Mouse (Mus musculus): ENCODE data around the gene Nat9. TPM values are rescaled to one million over a fixed set of nuclear protein-coding genes. Genes with fewer than 3 reads are reported as not detected.

Gene Nat9
- 12.4 and 14.7 TPM in 2 replicates for polyA plus RNA-seq (2012; rRNA removed)

DNA sequence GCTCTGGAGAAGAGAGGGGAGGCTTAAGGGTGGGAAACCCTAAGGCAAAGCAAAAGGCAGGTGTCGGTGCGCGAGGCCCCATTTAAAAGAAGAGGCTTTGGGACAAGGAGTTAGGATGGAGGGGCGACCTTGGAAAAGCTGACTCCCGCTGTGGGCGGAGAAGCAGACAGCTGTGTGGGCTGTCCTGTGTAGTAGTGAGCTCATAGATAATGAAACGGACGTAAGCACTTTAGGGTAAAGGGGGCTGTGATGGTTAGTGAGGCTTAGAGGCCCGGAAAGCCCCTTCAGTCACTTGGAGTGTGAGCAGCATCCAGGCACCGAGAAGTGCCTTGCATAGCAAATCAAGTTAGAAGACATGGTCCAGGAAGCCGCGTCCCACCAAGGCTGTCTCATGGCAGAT is at the start of gene Nat9:
Gene Nat9, minus strand, starts transcription at position 167 of the 400 bp plus-strand sequence.

DNA sequence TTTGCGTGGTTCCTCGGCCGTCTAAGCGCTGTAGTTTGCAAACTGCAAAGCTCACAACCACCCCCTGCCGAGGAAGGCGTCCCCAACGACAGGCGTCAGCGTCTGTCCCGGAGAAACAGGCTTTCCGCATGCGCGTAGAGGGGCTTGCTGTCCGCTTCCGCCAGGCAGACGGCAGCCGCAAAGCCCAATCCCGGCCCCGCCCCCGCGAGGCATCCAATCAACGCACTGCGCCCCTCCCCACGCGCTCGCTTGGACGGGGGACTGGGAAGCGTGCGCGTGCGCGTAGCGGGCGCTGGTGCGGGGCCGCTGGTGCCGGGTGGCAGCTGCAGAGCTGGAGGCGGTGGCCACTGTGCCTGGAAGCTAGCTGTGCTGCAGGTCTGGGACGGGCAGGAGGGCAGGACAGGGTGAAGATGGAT is 427 bp downstream of the Nat9 start, which contains the start of gene Tmem104:
Gene Tmem104, plus strand, starts transcription at position 264 of the 416 bp plus-strand sequence.

DNA sequence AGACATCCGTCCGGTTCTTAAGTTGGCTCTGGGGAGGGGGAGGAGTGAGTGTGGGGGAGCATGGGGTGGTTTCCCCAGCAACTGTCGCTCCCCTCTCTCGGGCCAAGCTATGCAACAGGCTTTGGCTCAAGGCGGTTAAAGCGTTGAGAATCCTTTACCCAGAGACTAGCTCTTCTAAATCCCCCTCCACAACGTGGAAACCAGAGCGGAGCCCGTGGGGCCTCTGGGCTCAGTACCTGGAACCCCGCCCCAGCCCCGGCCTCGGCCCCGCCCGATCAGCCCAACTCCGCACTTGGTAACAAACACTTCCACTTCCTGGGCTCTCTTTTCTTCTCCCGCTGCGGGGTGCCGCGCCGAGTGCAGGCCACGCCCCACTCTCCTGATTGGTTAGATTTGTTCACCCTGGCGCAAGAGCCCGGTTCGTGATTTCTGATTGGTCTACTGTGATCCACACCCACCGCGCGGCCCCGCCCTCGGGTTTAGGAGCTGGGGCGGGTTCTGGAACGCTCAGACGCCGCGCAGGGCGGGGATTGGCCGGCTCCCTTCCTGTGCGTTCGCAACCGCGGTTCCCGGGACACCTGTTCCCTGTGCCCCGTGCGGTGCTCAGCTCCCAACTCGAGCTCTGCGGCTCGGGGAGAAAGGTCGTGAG is 24.7 kb downstream of the Nat9 start, which contains the start of gene Slc9a3r1:
Gene Slc9a3r1, plus strand, starts transcription at position 510 of the 649 bp plus-strand sequence.

GRCm38 (mm10) chr11:115133800-115134199 is 53.9 kb downstream of the Nat9 start, which contains the start of gene Cd300lf:
Cd300lf (minus strand) TSS chr11:115133992.

Other genes with a start within 250 kb of the Nat9 start
- gene Cd300c, start 218.7 kb downstream of the Nat9 start, polyA plus RNA-seq (2012; rRNA removed) = 0.32 and 0.46 TPM in 2 replicates
- gene Cd300ld, start 197.9 kb downstream of the Nat9 start, polyA plus RNA-seq (2012; rRNA removed) = 2.3 and 3.2 TPM in 2 replicates
- gene Cd300c2, start 186.0 kb downstream of the Nat9 start, polyA plus RNA-seq (2012; rRNA removed) = 14.0 and 14.4 TPM in 2 replicates
- 0.10 TPM in 1 of 2 replicates, not detected in the other for gene Cd300ld2, start 171.7 kb downstream of the Nat9 start, polyA plus RNA-seq (2012; rRNA removed)
- 0.19 and 0.23 TPM in 2 replicates for gene Cd300ld4, start 160.8 kb downstream of the Nat9 start, polyA plus RNA-seq (2012; rRNA removed)
- gene Cd300ld5, start 150.1 kb downstream of the Nat9 start, polyA plus RNA-seq (2012; rRNA removed) = 0.29 and 0.49 TPM in 2 replicates
- 1.1 and 1.3 TPM in 2 replicates for gene Cd300ld3, start 139.4 kb downstream of the Nat9 start, polyA plus RNA-seq (2012; rRNA removed)
- gene Cd300e, start 125.7 kb downstream of the Nat9 start, polyA plus RNA-seq (2012; rRNA removed) = 1.1 and 1.2 TPM in 2 replicates
- gene Rab37, start 96.4 kb downstream of the Nat9 start, polyA plus RNA-seq (2012; rRNA removed) = 2.2 and 2.3 TPM in 2 replicates
- gene Cd300lf, start 53.9 kb downstream of the Nat9 start, polyA plus RNA-seq (2012; rRNA removed) = 13.1 and 17.7 TPM in 2 replicates
- 53.4 and 55.4 TPM in 2 replicates for gene Slc9a3r1, start 24.5 kb downstream of the Nat9 start, polyA plus RNA-seq (2012; rRNA removed)
- gene Tmem104, start 372 bp downstream of the Nat9 start, polyA plus RNA-seq (2012; rRNA removed) = 1.8 and 2.1 TPM in 2 replicates
- 0.14 and 0.21 TPM in 2 replicates for gene Grin2c, start 79.4 kb upstream of the Nat9 start, polyA plus RNA-seq (2012; rRNA removed)
- gene Fdxr, start 89.2 kb upstream of the Nat9 start, polyA plus RNA-seq (2012; rRNA removed) = 14.1 and 14.7 TPM in 2 replicates
- gene Fads6, start 109.8 kb upstream of the Nat9 start, polyA plus RNA-seq (2012; rRNA removed) = 14.5 and 16.9 TPM in 2 replicates
- gene Otop2, start 119.3 kb upstream of the Nat9 start, polyA plus RNA-seq (2012; rRNA removed) = 0.05 and 0.07 TPM in 2 replicates
- 0.10 and 0.12 TPM in 2 replicates for gene Ush1g, start 134.2 kb upstream of the Nat9 start, polyA plus RNA-seq (2012; rRNA removed)
- not detected in 2 replicates for gene Otop3, start 146.9 kb upstream of the Nat9 start, polyA plus RNA-seq (2012; rRNA removed)
- gene Hid1, start 179.9 kb upstream of the Nat9 start, polyA plus RNA-seq (2012; rRNA removed) = 1.3 TPM in 2 replicates
- gene Cdr2l, start 194.1 kb upstream of the Nat9 start, polyA plus RNA-seq (2012; rRNA removed) = 2.1 and 2.4 TPM in 2 replicates
- gene Mrpl58, start 215.9 kb upstream of the Nat9 start, polyA plus RNA-seq (2012; rRNA removed) = 36.1 and 39.1 TPM in 2 replicates
- 331 and 347 TPM in 2 replicates for gene Atp5h, start 232.1 kb upstream of the Nat9 start, polyA plus RNA-seq (2012; rRNA removed)
- 8.1 and 9.0 TPM in 2 replicates for gene Kctd2, start 232.3 kb upstream of the Nat9 start, polyA plus RNA-seq (2012; rRNA removed)

Data from liver, embryonic 18 days (tissue).